In genomic region chr3:56229283-56229682, GRCm38 (mm10) we compare ENCODE assay signal across 13 mouse cellular contexts.
"Had no signal": no experiment of that assay in that cellular context is flagged by ENCODE, and none has a peak within 500 bp of the region (broad histone marks: within the 10 kb centered on the region; RNA-seq: fewer than 3 reads in every experiment).

No protein-coding gene starts in this region.

- DNase-seq: kidney, postnatal 25 days; layer of hippocampus, adult 9-11 months; layer of hippocampus, postnatal 36 days; lung, postnatal 14 days; right cerebral cortex, adult 18-20 months; right cerebral cortex, postnatal 25 days; thymus, postnatal 36 days had no signal

- H3K9ac ChIP-seq: limb, embryonic 15.5 days; liver, embryonic 12.5 days; lung, embryonic 15.5 days; midbrain, embryonic 13.5 days; neural tube, embryonic 15.5 days had no signal

- ATAC-seq: liver, embryonic 12.5 days; midbrain, embryonic 13.5 days had no signal

- H3K4me2 ChIP-seq: limb, embryonic 15.5 days; liver, embryonic 12.5 days; lung, embryonic 15.5 days; midbrain, embryonic 13.5 days; neural tube, embryonic 15.5 days had no signal

- H3K4me1 ChIP-seq: limb, embryonic 15.5 days; liver, embryonic 12.5 days; lung, embryonic 15.5 days; midbrain, embryonic 13.5 days; neural tube, embryonic 15.5 days had no signal

- H3K4me3 ChIP-seq: limb, embryonic 15.5 days; liver, embryonic 12.5 days; lung, embryonic 15.5 days; midbrain, embryonic 13.5 days; neural tube, embryonic 15.5 days had no signal

- H3K27ac ChIP-seq: limb, embryonic 15.5 days; liver, embryonic 12.5 days; lung, embryonic 15.5 days; macrophage; midbrain, embryonic 13.5 days; neural tube, embryonic 15.5 days had no signal

- H3K27me3 ChIP-seq: limb, embryonic 15.5 days; liver, embryonic 12.5 days; lung, embryonic 15.5 days; midbrain, embryonic 13.5 days; neural tube, embryonic 15.5 days had no signal

- H3K36me3 ChIP-seq: limb, embryonic 15.5 days; liver, embryonic 12.5 days; lung, embryonic 15.5 days; midbrain, embryonic 13.5 days; neural tube, embryonic 15.5 days had no signal

- H3K9me3 ChIP-seq: limb, embryonic 15.5 days; liver, embryonic 12.5 days; lung, embryonic 15.5 days; midbrain, embryonic 13.5 days; neural tube, embryonic 15.5 days had no signal
